Mouse (Mus musculus): Measurements from ENCODE around the gene Iqce.

The Iqce gene

GRCm38 (mm10) chr5:140661427-140661826, 40.8 kb downstream of the Iqce start:
- DNase-seq, result no peak

DNA sequence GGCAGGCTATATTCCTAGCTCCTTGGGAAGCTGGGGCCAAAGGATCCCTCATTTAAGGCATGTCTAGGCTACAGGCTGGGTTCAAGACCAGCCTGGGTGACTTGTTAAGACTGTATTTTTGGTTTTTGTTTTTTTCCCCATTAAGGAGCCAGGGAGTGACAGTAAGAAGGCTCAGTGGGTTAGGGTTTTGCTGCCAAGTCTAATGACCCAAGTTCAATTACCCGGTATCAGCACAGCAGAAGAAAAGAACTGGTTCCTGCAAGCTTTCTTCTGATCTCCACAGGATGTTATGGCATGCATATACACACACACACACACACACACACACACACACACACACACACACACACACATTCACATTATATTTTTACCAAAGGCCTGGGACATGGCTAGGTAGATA, 41.8 kb downstream of the Iqce start:
- DNase-seq, result no peak

- no peak for DNase-seq
These were observed 42.4 kb downstream of the Iqce start for GRCm38 (mm10) chr5:140659607-140660272.

DNA sequence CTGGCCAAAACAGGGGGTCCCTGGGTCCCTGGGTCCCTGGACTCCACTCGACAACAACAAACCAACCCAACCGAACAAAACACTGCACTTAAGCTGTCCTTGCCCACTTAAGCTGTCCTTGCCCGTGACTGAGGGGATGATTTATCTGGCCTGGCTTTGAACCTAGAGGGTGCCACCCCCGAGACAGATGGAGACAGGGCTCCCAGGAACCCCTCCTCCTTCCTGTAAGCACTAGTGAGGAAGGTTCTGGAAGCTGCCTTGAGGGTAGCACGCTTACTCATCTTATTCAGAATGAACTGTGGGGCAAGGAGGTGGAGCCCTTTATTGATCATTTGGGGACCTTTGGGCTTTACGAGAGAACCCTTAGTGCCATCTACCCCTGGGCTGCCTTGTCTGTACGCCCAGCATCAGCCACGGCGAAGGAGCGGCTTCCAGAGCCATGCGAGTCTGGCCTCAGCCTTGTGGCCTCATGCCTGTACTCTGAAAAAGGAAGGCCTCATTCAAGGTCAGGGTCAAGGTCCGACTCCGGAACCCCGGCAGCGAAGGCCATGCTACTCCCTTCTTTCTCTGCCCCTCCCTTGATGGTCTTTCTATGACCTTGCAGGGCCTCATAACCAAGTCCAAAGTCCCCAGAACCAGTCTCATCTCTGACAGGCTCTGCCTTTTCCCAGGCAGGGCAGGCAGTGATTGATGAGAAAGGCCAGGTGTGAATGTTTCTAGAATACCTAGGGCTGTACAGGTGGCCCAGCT, 47.9 kb downstream of the Iqce start:
- peak; percentile 31 for DNase-seq

DNA sequence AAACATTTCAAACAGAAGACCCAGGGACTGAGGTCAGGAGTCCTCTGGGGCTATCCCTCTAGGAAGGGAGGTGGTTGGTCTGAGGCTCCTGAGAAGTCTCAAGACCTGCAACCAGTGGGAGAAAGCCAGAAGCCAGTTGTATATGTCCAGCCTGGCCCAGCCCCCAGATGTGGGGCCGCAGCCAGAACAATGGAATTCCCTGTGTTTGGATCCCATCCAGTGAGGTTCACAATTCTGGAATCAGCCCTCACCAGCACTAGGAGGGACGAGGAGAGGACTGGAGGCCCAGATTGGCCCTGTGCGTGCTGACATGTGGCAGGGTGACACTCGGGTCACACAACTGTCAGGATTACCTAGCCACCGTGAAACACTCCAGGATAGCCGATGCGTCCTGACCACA, 49.6 kb downstream of the Iqce start:
- peak; percentile 40 for DNase-seq

DNA sequence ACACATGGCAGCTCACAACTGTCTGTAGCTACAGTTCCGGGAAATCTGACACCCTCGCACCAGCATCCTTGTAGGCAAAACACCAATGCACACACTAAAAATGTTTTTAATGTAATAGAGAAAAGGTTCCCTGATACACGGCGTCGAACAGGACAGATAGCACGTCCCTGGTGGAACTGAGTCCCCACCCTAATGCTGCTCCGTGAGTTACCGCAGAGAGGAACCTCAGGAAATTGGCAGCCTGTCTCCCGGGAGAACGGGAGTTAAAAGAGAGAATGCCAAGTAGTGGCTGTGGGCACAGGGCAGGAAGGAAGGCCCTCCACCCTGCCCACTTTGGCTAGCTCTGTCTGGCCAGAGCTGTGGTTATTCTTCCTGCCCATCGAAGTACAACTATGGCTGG, 50.9 kb downstream of the Iqce start:
- no peak for DNase-seq

GRCm38 (mm10) chr5:140649881-140650414, 52.2 kb downstream of the Iqce start:
- no peak for DNase-seq

- DNase-seq, result peak; percentile 99
These were observed 53.0 kb downstream of the Iqce start for GRCm38 (mm10) chr5:140649101-140649667.

DNA sequence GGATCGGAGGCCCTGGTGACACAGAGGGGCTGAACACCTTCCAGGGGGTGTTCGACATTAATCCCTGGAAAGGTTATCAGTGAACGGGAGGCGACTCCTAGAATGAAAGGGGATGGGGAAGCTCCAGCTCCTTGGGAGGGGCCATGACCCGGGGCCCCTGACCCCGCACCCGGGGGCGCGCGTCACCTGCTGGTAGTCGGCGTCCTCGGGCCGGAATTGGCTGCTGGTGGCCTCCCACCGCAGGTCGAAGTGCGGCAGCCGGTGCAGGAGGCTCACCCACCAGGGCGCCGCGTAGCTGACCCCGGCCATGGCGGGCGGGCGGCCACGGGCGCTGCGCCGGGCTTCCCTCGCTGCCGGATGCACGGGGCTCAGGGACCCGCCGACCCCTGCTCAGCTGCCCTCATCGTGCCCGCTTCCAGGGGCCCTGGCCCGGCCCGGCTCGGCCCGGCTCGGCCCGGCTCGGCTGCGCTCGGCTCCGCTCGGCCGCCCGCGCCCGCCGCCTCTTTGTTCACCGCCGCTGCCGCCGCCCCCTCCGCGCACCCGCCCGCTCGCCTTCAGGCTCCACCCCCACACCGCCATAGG, 53.6 kb downstream of the Iqce start, which contains the start of gene Ttyh3:
Ttyh3 (minus strand) TSS at position 513 of the 582 bp plus-strand sequence.
- DNase-seq, result no peak

DNA sequence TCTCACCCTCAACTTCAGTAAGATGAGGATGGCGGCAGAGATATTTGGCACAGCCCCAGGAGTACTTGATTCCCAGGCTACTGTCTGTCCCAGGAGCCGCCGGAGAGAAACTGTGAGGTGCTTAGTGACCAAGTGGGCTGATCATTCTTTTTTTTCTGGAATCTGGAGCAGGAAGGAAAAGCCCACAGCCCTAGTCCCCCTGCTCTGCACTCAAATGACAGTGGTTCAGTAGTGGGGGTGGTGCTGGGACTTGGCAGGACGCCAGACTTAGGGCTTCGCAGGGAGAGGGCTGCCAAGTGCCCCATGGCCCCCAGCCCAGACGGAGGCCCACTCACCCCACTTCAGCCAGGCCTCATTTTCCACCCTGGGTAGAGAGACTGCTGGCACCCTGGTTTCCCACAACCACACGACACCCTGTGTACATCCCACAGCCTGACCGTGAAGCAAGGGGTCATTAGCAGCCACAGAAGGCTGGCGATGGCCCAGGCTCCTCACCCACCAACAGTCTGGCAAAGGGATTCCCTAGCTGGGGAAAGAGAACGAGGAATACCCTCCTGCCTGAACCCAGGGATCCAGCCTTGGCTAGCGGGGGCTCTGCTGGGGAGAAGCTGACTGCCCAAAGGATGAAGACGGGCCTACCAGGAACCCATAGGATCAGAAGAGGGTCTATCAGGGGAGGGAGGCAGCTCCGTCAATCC, 54.2 kb downstream of the Iqce start:
- DNase-seq, result peak; percentile 72

- DNase-seq, result no peak
These were observed 55.0 kb downstream of the Iqce start for GRCm38 (mm10) chr5:140647031-140647760.

GRCm38 (mm10) chr5:140646171-140646570, 56.0 kb downstream of the Iqce start:
- DNase-seq, result no peak

- no peak for DNase-seq
These were observed 56.7 kb downstream of the Iqce start for GRCm38 (mm10) chr5:140645454-140645853.

DNA sequence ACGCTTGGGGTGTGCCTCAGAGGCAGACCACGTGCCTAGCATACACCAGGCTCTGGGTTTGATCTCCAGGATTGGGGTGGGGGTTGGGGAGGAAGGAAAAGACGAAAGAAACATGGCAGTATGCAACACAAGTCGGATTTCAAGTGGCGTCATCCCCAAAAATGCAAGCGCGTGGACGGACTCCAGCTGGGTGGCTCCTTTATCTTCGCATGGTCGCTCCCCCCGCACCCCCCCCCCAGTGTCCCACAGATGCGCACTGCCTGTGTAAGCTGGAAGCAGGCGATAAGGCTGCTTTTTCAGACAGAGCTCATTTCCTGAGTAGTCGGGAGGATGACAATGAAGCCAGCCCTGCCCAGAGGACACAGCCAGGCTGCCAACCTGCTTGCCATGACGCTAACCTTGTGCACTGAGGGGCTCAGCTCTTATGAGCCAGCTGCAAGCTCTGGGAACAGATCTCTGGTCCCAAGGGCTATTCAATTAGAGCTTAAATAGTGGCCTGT, 57.4 kb downstream of the Iqce start:
- DNase-seq, result peak; percentile 65

GRCm38 (mm10) chr5:140644263-140644662, 57.9 kb downstream of the Iqce start:
- DNase-seq, result no peak

DNA sequence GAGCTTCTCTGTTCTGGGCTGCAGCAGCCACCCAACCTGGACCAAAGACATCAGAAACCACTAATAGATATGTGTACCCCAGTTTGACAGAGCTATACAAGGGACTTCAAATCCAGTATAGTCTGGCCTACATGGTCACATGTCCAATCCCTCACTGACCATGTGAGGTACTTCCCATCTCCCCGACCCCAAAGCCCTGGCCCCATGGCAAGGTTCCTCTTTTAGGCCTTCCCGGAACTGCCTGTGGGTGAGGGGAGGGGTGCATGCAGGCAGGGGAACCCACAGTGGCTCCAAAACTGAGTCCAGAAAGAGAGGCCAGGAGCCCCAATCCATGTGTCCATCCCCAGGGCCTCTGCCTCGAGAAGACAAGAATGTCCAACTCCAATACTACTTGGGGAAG, 60.1 kb downstream of the Iqce start:
- DNase-seq, result no peak

GRCm38 (mm10) chr5:140641254-140641928, 60.8 kb downstream of the Iqce start:
- DNase-seq, result no peak

DNA sequence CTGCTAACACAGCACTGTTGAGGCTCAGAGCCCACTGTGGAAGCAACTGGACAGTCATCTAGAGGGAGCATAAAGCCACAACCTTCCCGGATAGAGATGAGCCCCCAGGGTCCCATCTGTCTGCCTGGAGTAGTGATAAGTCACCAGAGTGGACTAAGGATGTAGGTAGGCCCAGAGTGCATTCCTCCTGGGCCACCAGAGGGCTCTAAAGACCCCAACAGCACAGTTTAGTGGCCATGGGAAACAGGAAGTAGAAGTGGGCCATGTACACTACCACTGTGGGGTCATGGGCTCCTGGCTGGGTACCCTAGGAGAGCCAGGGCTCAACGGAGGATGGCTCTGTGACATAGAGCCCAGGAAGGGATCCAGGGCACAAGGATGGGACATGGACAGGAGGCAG, 61.4 kb downstream of the Iqce start:
- DNase-seq, result no peak

DNA sequence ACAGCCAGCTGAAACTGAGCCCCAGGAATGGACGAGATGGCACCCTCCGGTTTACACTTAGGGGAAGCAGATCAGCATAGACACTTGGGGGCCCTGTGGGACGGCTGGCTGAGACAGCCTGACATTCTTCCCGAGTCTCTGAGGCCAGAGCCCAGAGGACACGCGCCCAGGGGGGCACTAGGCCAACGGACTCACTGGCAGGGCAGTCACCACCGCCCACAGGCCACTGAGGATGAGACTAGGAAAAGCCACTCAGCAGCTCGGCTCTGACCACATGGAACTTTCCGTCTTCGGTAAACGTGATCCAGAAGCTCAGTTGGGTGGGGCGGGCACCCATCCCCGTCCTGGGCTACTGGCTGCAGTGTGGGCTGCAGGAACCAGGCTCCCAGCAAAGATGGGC, 62.3 kb downstream of the Iqce start:
- DNase-seq, result no peak

DNA sequence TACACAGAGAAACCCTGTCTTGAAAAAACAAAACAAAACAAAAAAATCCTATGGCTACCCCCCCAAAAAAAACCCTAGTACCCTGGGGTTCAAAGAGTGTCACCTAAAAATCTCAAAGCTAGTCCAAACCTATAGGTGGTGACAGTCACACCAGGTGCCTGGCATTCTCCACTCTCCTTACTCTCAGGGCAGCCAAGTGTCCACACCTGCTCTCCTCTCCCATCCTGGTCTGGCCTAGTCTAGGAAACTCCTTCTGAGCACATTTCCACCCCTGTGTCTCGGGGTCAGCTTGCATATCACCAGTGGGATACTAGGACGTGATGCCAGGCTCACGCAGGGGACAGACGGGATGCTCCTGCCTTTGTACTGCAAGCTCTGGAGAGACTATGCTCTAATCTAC, 62.9 kb downstream of the Iqce start:
- DNase-seq, result no peak

DNA sequence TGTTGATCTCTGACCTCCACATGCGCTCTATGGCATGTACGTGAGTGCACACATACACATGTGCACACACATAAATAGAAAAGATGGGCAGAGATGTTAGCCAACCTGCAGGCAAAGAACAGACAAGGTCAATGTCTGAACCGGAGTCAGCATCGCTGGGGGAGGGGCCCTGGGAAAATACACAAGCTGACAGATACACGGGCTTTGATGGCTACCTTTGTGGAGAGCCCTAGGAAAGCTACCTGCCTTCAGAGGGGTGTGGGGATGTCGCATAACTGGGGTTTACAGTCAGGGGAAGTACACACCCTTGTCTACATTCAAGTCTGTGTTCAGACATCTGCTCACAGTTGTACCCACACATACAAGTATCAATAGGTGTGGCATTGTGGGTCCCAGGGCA, 63.7 kb downstream of the Iqce start:
- DNase-seq, result no peak
